Mouse (Mus musculus): ENCODE measurements around the gene Tmem43. TPM values are rescaled to one million over a fixed set of nuclear protein-coding genes. Genes with fewer than 3 reads are reported as not detected.

Gene Tmem43
- polyA plus RNA-seq, 1 experiment from 2014 or later, result 60.9 TPM

- H3K36me3 ChIP-seq (ENCODE audit: control insufficient read depth, insufficient read depth, low read length), result peaks cover 22% of the 10 kb centered on the region
Measured at GRCm38 (mm10) chr6:91476541-91476940, 3.0 kb downstream of the Tmem43 start.

GRCm38 (mm10) chr6:91483371-91483770 is 9.9 kb downstream of the Tmem43 start:
- H3K27me3 ChIP-seq (ENCODE audit: control insufficient read depth, insufficient read depth, low read length), result no peaks in the 10 kb centered on the region
- ATAC-seq (ENCODE audit: insufficient read depth, low FRiP score, low TSS enrichment) (no peak), DNase-seq (ENCODE audit: low spot score) (no peak)
- H3K9ac ChIP-seq (ENCODE audit: low read length), result no peak overlapping the region
- no peaks in the 10 kb centered on the region for H3K4me1 ChIP-seq (ENCODE audit: control insufficient read depth, insufficient read depth, low read length)
- no peaks in the 10 kb centered on the region for H3K9me3 ChIP-seq (ENCODE audit: control insufficient read depth, low read length)
- H3K27ac ChIP-seq (ENCODE audit: low read depth, low read length), result no peak overlapping the region
- WGBS, result 89% methylated on average over 2 of the region's 2 CpGs
- peaks cover 38% of the 10 kb centered on the region for H3K36me3 ChIP-seq (ENCODE audit: control insufficient read depth, insufficient read depth, low read length)
- no peak overlapping the region for H3K4me3 ChIP-seq (ENCODE audit: low read depth, low read length)
- no peak overlapping the region for H3K4me2 ChIP-seq (ENCODE audit: low read depth)

More at GRCm38 (mm10) chr6:91476541-91476940, 3.0 kb downstream of the Tmem43 start:
- H3K4me3 ChIP-seq (ENCODE audit: low read depth, low read length), result no peak overlapping the region
- WGBS, result 93% methylated on average over 2 of the region's 2 CpGs
- H3K4me2 ChIP-seq (ENCODE audit: low read depth), result no peak overlapping the region
- no peak for ATAC-seq (ENCODE audit: insufficient read depth, low FRiP score, low TSS enrichment)
- H3K27ac ChIP-seq (ENCODE audit: low read depth, low read length), result no peak overlapping the region
- H3K9me3 ChIP-seq (ENCODE audit: control insufficient read depth, low read length), result no peaks in the 10 kb centered on the region
- DNase-seq (ENCODE audit: low spot score), result no peak
- no peak overlapping the region for H3K9ac ChIP-seq (ENCODE audit: low read length)
- peaks cover 11% of the 10 kb centered on the region for H3K4me1 ChIP-seq (ENCODE audit: control insufficient read depth, insufficient read depth, low read length)
- no peaks in the 10 kb centered on the region for H3K27me3 ChIP-seq (ENCODE audit: control insufficient read depth, insufficient read depth, low read length)

GRCm38 (mm10) chr6:91486736-91487453 is 13.4 kb downstream of the Tmem43 start:
- DNase-seq (ENCODE audit: low spot score) (no peak), ATAC-seq (ENCODE audit: insufficient read depth, low FRiP score, low TSS enrichment) (no peak)
- Histone ChIP-seq H3K9me3 (ENCODE audit: control insufficient read depth, low read length) (no peaks in the 10 kb centered on the region), H3K36me3 (ENCODE audit: control insufficient read depth, insufficient read depth, low read length) (peaks cover 26% of the 10 kb centered on the region), H3K27ac (ENCODE audit: low read depth, low read length) (no peak overlapping the region), H3K4me3 (ENCODE audit: low read depth, low read length) (no peak overlapping the region), H3K4me2 (ENCODE audit: low read depth) (no peak overlapping the region), H3K27me3 (ENCODE audit: control insufficient read depth, insufficient read depth, low read length) (no peaks in the 10 kb centered on the region), H3K9ac (ENCODE audit: low read length) (no peak overlapping the region), H3K4me1 (ENCODE audit: control insufficient read depth, insufficient read depth, low read length) (no peaks in the 10 kb centered on the region)
- WGBS, result 90% methylated on average over 15 of the region's 15 CpGs

GRCm38 (mm10) chr6:91488496-91489212 is 15.2 kb downstream of the Tmem43 start:
- Histone ChIP-seq H3K9me3 (ENCODE audit: control insufficient read depth, low read length) (no peaks in the 10 kb centered on the region), H3K27me3 (ENCODE audit: control insufficient read depth, insufficient read depth, low read length) (no peaks in the 10 kb centered on the region), H3K4me2 (ENCODE audit: low read depth) (no peak overlapping the region), H3K27ac (ENCODE audit: low read depth, low read length) (no peak overlapping the region), H3K4me1 (ENCODE audit: control insufficient read depth, insufficient read depth, low read length) (no peaks in the 10 kb centered on the region), H3K9ac (ENCODE audit: low read length) (no peak overlapping the region), H3K36me3 (ENCODE audit: control insufficient read depth, insufficient read depth, low read length) (peaks cover 17% of the 10 kb centered on the region), H3K4me3 (ENCODE audit: low read depth, low read length) (no peak overlapping the region)
- ATAC-seq (ENCODE audit: insufficient read depth, low FRiP score, low TSS enrichment) (no peak), DNase-seq (ENCODE audit: low spot score) (no peak)
- 84% methylated on average over 9 of the region's 9 CpGs for WGBS

GRCm38 (mm10) chr6:91489872-91490271 is 16.4 kb downstream of the Tmem43 start:
- DNase-seq (ENCODE audit: low spot score), result no peak
- Histone ChIP-seq H3K4me1 (ENCODE audit: control insufficient read depth, insufficient read depth, low read length) (no peaks in the 10 kb centered on the region), H3K4me3 (ENCODE audit: low read depth, low read length) (no peak overlapping the region), H3K9me3 (ENCODE audit: control insufficient read depth, low read length) (no peaks in the 10 kb centered on the region), H3K27ac (ENCODE audit: low read depth, low read length) (no peak overlapping the region), H3K9ac (ENCODE audit: low read length) (no peak overlapping the region), H3K36me3 (ENCODE audit: control insufficient read depth, insufficient read depth, low read length) (peaks cover 15% of the 10 kb centered on the region), H3K27me3 (ENCODE audit: control insufficient read depth, insufficient read depth, low read length) (no peaks in the 10 kb centered on the region), H3K4me2 (ENCODE audit: low read depth) (no peak overlapping the region)
- no peak for ATAC-seq (ENCODE audit: insufficient read depth, low FRiP score, low TSS enrichment)
- 88% methylated on average over 10 of the region's 10 CpGs for WGBS

- no peak for ATAC-seq (ENCODE audit: insufficient read depth, low FRiP score, low TSS enrichment)
- DNase-seq (ENCODE audit: low spot score), result no peak
- WGBS, result 72% methylated on average over 6 of the region's 6 CpGs
- no peaks in the 10 kb centered on the region for H3K27me3 ChIP-seq (ENCODE audit: control insufficient read depth, insufficient read depth, low read length)
- H3K4me1 ChIP-seq (ENCODE audit: control insufficient read depth, insufficient read depth, low read length), result no peaks in the 10 kb centered on the region
- no peak overlapping the region for H3K4me2 ChIP-seq (ENCODE audit: low read depth)
- H3K36me3 ChIP-seq (ENCODE audit: control insufficient read depth, insufficient read depth, low read length), result peaks cover 11% of the 10 kb centered on the region
- no peak overlapping the region for H3K4me3 ChIP-seq (ENCODE audit: low read depth, low read length)
- no peak overlapping the region for H3K9ac ChIP-seq (ENCODE audit: low read length)
- H3K27ac ChIP-seq (ENCODE audit: low read depth, low read length), result no peak overlapping the region
- no peaks in the 10 kb centered on the region for H3K9me3 ChIP-seq (ENCODE audit: control insufficient read depth, low read length)
Measured at GRCm38 (mm10) chr6:91491004-91491403, 17.5 kb downstream of the Tmem43 start.

- no peaks in the 10 kb centered on the region for H3K9me3 ChIP-seq (ENCODE audit: control insufficient read depth, low read length)
- WGBS, result 90% methylated on average over 10 of the region's 10 CpGs
- DNase-seq (ENCODE audit: low spot score), result no peak
Measured at GRCm38 (mm10) chr6:91493053-91493452, 19.6 kb downstream of the Tmem43 start.

GRCm38 (mm10) chr6:91494526-91494925 is 21.0 kb downstream of the Tmem43 start:
- Histone ChIP-seq H3K4me3 (ENCODE audit: low read depth, low read length) (no peak overlapping the region), H3K36me3 (ENCODE audit: control insufficient read depth, insufficient read depth, low read length) (peaks cover 14% of the 10 kb centered on the region), H3K9me3 (ENCODE audit: control insufficient read depth, low read length) (no peaks in the 10 kb centered on the region), H3K9ac (ENCODE audit: low read length) (no peak overlapping the region), H3K4me2 (ENCODE audit: low read depth) (no peak overlapping the region), H3K27me3 (ENCODE audit: control insufficient read depth, insufficient read depth, low read length) (no peaks in the 10 kb centered on the region), H3K27ac (ENCODE audit: low read depth, low read length) (no peak overlapping the region), H3K4me1 (ENCODE audit: control insufficient read depth, insufficient read depth, low read length) (no peaks in the 10 kb centered on the region)
- DNase-seq (ENCODE audit: low spot score), result no peak
- no peak for ATAC-seq (ENCODE audit: insufficient read depth, low FRiP score, low TSS enrichment)
- 89% methylated on average over 8 of the region's 8 CpGs for WGBS

More at GRCm38 (mm10) chr6:91493053-91493452, 19.6 kb downstream of the Tmem43 start:
- Histone ChIP-seq H3K27ac (ENCODE audit: low read depth, low read length) (no peak overlapping the region), H3K4me1 (ENCODE audit: control insufficient read depth, insufficient read depth, low read length) (no peaks in the 10 kb centered on the region), H3K27me3 (ENCODE audit: control insufficient read depth, insufficient read depth, low read length) (no peaks in the 10 kb centered on the region), H3K4me3 (ENCODE audit: low read depth, low read length) (no peak overlapping the region), H3K36me3 (ENCODE audit: control insufficient read depth, insufficient read depth, low read length) (peaks cover 8% of the 10 kb centered on the region), H3K9ac (ENCODE audit: low read length) (no peak overlapping the region), H3K4me2 (ENCODE audit: low read depth) (no peak overlapping the region)
- ATAC-seq (ENCODE audit: insufficient read depth, low FRiP score, low TSS enrichment), result no peak

GRCm38 (mm10) chr6:91503302-91503701 is 29.8 kb downstream of the Tmem43 start:
- Histone ChIP-seq H3K4me1 (ENCODE audit: control insufficient read depth, insufficient read depth, low read length) (no peaks in the 10 kb centered on the region), H3K9me3 (ENCODE audit: control insufficient read depth, low read length) (no peaks in the 10 kb centered on the region), H3K27me3 (ENCODE audit: control insufficient read depth, insufficient read depth, low read length) (no peaks in the 10 kb centered on the region), H3K9ac (ENCODE audit: low read length) (no peak overlapping the region), H3K27ac (ENCODE audit: low read depth, low read length) (no peak overlapping the region), H3K4me3 (ENCODE audit: low read depth, low read length) (no peak overlapping the region), H3K36me3 (ENCODE audit: control insufficient read depth, insufficient read depth, low read length) (peaks cover 46% of the 10 kb centered on the region), H3K4me2 (ENCODE audit: low read depth) (no peak overlapping the region)
- DNase-seq (ENCODE audit: low spot score) (no peak), ATAC-seq (ENCODE audit: insufficient read depth, low FRiP score, low TSS enrichment) (no peak)
- 89% methylated on average over 1 of the region's 1 CpGs for WGBS
